Mouse (Mus musculus): ENCODE measurements at regions not wholly inside any gene's neighbourhood (a gene's known extent, or its start where the extent isn't known, plus 50 kb on each side); places are given as distances from the start of the nearest gene placed in this dataset.

- no peak for TF ChIP-seq POLR2A (IDR thresholded peaks at IDR 0.05; ENCODE audit: insufficient read length, low read depth)
- TF ChIP-seq CEBPB (IDR thresholded peaks at IDR 0.05; ENCODE audit: insufficient read depth, poor library complexity, severe bottlenecking), result no peak
- no peak for TF ChIP-seq MYOD1 (IDR thresholded peaks at IDR 0.05; ENCODE audit: control insufficient read depth in 1 of 3, insufficient read length in 2 of 3, low read depth in 2 of 3)
- TF ChIP-seq USF1 (IDR thresholded peaks at IDR 0.05; ENCODE audit: low read depth), result no peak
- TF ChIP-seq SRF (IDR thresholded peaks at IDR 0.05; ENCODE audit: control insufficient read depth, insufficient read length, low read depth), result no peak
- no peak for TF ChIP-seq E2F4 (IDR thresholded peaks at IDR 0.05; ENCODE audit: insufficient read depth)
- no peak for TF ChIP-seq MYOG (IDR thresholded peaks at IDR 0.05; ENCODE audit: control insufficient read depth in 1 of 3, insufficient read depth in 1 of 3, insufficient read length in 2 of 3, low read depth in 2 of 3)
- TF ChIP-seq TCF12 (IDR thresholded peaks at IDR 0.05; ENCODE audit: insufficient read depth, poor library complexity, severe bottlenecking), result no peak
Observed at GRCm38 (mm10) chr15:62229491-62230283, 1306.9 kb upstream of the A1bg start.
